Mouse (Mus musculus): ENCODE results near the gene Tenm4. TPM values are rescaled to one million over a fixed set of nuclear protein-coding genes. Genes with fewer than 3 reads are reported as not detected.

Gene Tenm4
- polyA plus RNA-seq, 2 experiments from 2014 or later = 0.19 to 0.37 TPM

DNA sequence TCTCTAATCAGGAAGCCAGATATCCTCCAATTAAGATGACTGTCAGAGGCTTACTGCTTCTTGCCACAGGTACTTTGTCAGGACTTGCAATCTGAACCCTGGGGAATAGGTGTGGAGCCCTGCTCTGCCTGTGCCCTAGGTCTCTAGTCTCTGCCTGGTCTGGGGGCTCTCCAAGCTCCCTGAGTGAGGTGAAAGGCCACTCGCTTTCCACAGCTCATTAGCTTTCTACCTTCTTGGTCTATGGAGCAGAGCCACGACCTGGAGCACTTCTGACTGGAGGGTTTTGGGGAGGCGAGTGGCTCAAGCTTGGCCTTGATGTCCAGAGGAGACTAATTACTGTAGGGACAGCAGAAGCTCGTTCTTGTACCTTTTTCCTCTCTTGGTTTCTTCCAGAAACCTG is 617.1 kb downstream of the Tenm4 start:
- ATAC-seq = no peak

- no peak for ATAC-seq
Measured at GRCm38 (mm10) chr7:96790326-96790725, 619.3 kb downstream of the Tenm4 start.

DNA sequence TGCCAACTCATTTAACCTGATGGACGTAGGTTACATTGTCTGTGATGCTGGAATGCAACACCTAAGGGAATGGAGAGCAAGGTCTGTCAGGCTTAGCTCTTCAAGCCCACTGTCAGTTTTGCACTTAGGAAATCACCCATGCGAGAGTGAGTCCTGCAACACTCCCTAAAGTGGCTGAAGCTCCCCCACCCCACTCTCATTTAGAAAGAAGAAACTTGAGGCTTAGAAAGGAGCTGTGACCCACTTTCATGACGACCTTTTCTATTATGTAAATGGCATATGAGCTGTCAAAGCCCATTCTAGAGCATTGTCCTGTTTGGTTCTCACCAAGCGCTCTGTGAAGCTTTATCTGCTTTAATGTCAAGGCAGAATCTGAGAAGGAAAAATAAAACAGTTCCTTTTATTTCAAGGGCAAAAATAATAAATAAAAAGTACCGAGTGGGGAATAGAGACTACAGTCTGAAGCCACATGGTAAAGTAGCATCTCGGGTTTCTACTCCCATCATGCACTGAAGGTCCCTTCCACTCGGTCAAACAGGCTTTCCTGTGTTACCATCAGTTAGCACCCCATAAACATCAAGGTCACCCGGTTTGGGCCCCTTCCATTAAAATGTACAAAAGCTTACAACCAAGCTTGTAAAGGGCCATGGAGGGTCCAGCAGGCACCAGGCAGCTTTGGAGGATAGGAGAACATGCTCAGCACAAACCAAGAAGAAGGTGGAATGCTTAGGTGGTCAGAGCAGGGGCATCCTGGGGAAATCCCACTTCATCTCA is 621.6 kb downstream of the Tenm4 start:
- ATAC-seq = no peak

- ATAC-seq = no peak
Measured at GRCm38 (mm10) chr7:96796033-96796741, 625.1 kb downstream of the Tenm4 start.

DNA sequence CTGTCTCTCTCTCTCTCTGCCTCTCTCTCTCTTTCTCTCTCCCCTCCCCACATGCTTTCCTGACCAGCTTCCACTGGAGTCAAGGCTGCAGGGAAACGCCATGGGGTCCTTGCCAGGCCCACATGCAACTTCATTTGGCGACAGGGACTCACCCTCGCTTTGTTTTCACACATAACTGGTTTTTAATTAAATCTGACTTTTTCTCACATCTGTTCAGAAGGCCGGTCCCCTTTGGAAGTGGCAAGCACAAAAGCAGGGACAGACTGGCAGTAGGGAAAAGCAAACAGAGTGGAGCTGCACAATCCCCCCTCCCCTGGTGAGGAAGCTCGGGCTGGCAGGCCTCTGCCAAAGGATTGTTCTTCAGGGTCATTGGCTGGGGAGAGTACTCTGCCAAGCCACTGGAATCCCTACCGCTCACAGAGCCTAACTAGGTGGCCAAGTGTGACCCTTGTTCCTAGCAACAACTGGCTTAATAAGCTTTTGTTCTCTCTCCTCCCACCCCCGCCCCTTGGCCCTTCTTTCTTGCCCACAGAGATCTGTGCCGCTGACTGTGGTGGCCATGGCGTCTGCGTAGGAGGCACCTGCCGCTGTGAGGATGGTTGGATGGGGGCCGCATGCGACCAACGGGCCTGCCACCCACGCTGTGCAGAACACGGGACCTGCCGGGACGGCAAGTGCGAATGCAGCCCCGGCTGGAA is 625.9 kb downstream of the Tenm4 start:
- no peak for ATAC-seq

- ATAC-seq = no peak
Measured at GRCm38 (mm10) chr7:96797716-96798332, 626.8 kb downstream of the Tenm4 start.

GRCm38 (mm10) chr7:96799816-96800215 is 628.8 kb downstream of the Tenm4 start:
- ATAC-seq = no peak

DNA sequence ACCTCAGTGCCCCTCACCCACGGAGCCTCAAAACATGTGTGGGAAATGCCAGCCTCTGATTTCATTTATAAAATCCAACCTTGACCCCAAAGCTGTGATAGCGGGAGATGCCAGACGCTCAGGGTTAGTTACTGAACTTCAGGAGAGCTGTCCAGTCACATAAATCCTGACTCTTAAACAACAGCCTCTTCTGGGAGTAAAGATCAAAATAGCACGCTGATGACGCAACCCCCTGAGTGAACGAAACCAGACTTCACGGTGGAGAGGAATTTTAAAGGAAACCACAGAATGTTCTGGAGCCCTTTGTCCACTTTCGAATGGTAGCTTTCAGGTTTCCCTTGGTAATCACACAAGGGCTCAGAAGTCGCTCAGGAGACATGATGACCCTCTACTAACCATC is 630.3 kb downstream of the Tenm4 start:
- ATAC-seq = no peak

- no peak for ATAC-seq
Measured at GRCm38 (mm10) chr7:96802216-96802615, 631.2 kb downstream of the Tenm4 start.

DNA sequence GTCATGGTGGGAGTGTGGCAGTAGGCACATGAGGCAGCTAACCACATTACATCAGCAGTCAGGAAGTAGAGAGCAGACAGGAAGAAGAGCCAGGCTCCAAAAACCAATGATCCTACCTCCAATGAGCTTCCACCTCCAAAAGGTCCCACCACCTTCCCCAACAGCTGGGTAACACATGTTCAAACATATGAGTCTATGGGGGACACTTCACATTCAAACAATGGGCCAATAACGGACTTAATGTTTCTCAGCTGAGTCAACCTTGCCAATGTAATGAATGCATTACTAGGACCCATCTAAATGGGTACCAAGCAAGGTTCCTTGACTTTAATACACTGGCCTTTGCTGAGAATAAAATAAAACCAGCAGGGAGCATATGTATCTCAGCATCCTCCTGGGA is 635.5 kb downstream of the Tenm4 start:
- ATAC-seq = no peak

DNA sequence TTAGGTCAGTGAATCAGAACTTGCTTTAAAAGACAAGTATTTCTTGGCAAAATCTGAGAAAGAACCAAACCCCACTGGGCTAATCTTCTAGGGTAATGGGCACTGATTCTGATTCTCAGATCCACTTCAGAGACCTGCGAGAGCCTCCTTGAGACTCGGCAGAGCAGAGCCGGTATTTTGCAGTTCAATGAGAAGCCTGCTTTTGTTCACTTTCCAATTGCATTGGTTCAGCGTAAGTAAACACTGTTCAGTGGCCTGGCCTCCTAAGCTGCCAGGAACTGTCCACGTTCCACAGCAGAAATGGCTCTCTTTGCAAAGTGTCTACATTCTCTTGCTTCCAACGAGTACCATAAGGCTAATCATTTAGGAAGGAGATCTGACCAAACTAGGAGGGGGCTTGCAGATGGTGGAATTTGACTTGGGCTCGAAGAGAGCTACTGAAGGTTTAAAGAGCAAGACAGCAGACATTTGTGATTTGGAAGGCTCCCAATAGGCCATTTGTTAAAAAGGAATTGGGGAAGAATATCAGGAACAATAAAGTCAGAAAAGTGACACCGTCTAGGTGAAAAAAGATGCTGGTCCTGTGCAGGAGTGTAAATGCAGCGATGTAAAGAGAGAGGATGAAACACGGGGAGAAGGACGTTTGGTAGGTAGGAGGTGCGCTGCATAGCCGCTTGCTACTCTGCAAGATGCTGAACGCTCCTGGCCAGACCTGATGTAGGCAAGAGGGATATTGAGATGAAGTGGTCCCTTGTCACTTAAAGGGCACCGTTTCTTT is 636.4 kb downstream of the Tenm4 start:
- no peak for ATAC-seq

- ATAC-seq = no peak
Measured at GRCm38 (mm10) chr7:96808059-96808646, 637.1 kb downstream of the Tenm4 start.

DNA sequence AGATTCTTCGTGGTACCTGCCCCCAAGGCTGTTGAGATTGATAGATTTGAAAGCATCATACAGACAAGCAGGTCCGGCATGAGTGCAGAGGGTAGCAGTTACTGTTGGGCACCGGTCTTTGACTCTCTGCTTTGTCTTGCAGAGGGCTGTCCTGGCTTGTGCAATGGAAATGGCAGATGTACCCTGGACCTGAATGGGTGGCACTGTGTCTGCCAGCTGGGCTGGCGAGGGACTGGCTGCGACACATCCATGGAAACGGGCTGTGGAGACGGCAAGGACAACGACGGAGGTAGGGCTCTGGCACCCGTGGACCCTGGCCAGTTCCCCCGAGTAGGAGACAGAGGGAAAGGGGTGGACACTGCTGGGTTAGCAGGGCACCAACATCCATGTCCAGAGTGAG is 640.6 kb downstream of the Tenm4 start:
- no peak for ATAC-seq

DNA sequence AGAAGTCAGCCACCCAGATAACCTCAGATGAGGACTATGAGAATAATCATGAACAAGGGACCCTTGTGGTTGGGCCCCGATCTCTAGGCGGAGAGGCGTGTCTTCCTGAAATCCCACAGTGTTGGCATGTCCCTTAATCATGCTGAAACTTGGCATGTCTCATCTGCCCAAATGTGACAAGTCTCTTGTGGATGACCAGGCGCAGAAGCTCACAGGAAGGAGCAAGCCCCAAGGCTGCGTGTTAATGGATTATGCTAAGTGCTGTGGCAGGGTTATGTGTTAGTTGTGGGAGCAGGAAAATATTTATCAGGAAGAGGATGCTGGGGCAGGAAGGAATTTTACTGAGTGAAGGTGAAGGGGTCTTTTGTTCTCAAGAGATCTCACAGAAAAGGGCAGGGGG is 642.0 kb downstream of the Tenm4 start:
- ATAC-seq = no peak

- no peak for ATAC-seq
Measured at GRCm38 (mm10) chr7:96813497-96814400, 642.7 kb downstream of the Tenm4 start.

GRCm38 (mm10) chr7:96814581-96814980 is 643.5 kb downstream of the Tenm4 start:
- ATAC-seq = peak; percentile 66

GRCm38 (mm10) chr7:96817030-96817674 is 646.1 kb downstream of the Tenm4 start:
- no peak for ATAC-seq

DNA sequence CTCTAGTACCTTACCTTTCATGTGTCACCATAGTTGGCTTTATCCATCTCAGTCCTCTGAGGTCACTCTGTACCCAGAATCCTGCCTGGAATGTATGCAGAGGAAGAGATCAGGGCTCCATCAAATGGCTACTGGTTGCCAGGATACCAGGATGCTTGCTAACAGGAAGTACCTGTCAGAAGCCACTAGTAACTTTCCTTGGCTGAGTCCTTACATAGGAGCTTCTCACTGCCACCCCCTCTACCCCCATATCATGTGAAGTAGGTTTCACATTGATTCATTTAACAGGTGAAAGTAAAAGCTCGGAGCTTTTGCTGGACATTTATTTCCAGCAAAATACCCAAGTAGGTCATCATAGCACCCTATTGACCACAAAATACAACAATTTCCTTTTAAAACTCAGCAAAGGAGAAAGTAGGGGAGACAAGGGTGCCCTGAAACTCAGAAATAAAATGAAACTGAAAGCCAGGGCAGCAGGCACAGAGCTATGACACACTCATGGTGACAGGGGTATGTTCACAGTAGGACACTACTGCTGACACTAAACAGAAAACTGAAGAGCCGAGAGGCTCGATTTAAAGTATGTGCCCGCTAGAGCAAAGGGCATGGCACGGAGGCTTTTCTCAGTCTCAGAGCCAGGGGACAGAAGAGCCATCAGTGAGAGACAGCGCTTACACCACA is 647.3 kb downstream of the Tenm4 start:
- ATAC-seq = peak; percentile 65

DNA sequence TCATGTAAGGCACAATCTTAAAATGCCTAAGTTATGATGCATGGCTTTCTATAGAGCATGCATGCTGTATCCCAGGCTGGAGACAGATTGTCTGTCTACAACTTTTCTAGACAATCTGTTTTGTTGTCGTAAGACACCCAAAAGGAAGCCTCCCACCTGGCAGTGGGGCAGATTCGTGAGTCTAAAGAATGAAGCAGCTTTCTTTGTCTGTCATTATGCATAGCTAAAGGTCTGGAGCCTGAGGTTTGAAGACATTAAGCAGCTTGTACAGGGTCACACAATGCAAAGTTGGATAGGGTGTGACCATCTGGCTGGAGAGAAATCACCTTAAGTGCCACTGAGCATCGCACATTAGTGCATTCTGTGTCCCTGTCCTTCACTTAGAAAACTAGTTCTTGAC is 648.5 kb downstream of the Tenm4 start:
- no peak for ATAC-seq

DNA sequence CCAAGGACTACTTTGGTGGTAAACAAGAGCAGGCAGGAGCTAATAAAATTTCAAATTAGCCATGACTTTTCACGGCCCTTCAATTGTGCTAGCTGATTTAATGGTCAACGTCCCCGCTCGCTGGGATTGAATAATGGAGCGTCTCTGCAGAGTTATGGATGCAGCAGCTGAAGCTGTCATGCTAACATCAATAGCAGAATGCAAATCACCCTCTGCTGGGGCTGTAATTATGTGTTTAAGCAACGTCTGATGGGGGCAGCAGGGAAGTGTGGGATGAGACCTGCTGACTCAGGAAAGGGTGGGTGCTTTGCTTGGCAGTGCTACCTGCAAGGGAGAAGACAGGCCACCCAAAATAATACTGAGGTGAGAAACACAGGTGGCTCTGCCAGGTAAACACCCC is 649.3 kb downstream of the Tenm4 start:
- ATAC-seq = no peak
